Mouse (Mus musculus) cortical plate, adult 2 months (tissue): ENCODE data around the gene Grifin.

Source experiments
- CTCF ChIP-seq: fragments of 200-500 bp; IDR thresholded peaks from 2 replicates; pipeline ENCODE4 v1.5.1; 2011; ENCODE audit warnings: mild to moderate bottlenecking, control low read depth, low read length; ENCODE audit not compliant: insufficient read depth; ENCODE audit errors: extremely low read depth
- POLR2A ChIP-seq: fragments of 200-500 bp; IDR thresholded peaks from 2 replicates; pipeline ENCODE4 v1.6.1; 2011; ENCODE audit warnings: mild to moderate bottlenecking, low read length, control low read depth; ENCODE audit not compliant: insufficient read depth; ENCODE audit errors: extremely low read depth

DNA sequence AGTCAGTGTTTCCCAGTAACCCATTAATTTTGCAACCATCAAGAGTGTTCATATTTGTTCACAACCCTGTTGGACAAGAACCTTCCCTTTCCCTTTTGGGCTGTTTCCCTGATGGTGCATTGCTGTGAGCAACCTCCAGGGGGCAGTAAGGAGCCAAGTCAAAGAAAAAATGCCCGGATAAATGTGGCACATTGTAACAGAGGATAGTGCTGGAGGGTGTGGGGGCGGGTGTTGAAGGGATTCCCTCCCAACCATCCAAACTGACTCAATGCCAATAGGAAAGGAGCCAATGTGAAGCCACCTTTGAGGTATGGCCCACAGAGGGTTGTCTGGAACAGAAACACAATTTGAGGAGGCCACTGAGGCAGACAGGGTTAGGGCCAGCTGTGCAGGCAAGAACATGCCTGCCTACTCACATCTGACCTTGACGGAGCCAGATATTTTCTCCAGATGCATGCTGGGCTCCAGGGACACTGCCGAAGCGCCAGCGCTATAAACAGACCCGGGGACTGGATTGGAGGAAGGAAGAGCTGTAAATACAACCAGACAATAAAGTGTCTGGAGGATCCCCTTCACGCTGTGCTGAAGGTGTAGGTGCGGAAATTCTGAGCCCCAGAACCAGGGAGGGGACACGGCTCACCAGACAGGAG is 3.6 kb upstream of the Grifin start:
- TF ChIP-seq POLR2A (no peak), CTCF (peak; percentile 78)
